Comparison of ENCODE assay signal across 7 mouse cellular contexts in genomic region chr5:21737620-21738019, GRCm38 (mm10). TPM values are rescaled to one million over a fixed set of nuclear protein-coding genes. Genes with fewer than 3 reads are reported as not detected.
DNase-seq lines count a peak whose midpoint lies in the region; ATAC-seq lines count a peak whose summit lies in the region.

No protein-coding gene starts in this region.

- no peaks in the 10 kb centered on the region for H3K9me3 ChIP-seq in megakaryocyte, embryonic 14.5 days
- no peaks in the 10 kb centered on the region for H3K9me3 ChIP-seq in erythroblast, embryonic 14.5 days (ENCODE audit: control insufficient read depth, low read length)
- no peaks in the 10 kb centered on the region for H3K9me3 ChIP-seq in limb, embryonic 13.5 days
- H3K9me3 ChIP-seq in stomach, embryonic 15.5 days, result no peaks in the 10 kb centered on the region

- H3K27ac ChIP-seq in limb, embryonic 13.5 days, result no peak overlapping the region
- H3K27ac ChIP-seq in stomach, embryonic 15.5 days, result no peak overlapping the region

- H3K36me3 ChIP-seq in megakaryocyte, embryonic 14.5 days (replicated peaks; ENCODE audit: low read length), result peaks cover 39% of the 10 kb centered on the region
- H3K36me3 ChIP-seq in erythroblast, embryonic 14.5 days (ENCODE audit: control insufficient read depth), result peaks cover 35% of the 10 kb centered on the region
- peaks cover 40% of the 10 kb centered on the region for H3K36me3 ChIP-seq in limb, embryonic 13.5 days
- H3K36me3 ChIP-seq in stomach, embryonic 15.5 days, result peaks cover 6% of the 10 kb centered on the region

- no peak for DNase-seq in gastrocnemius, postnatal 4 days (ENCODE audit: low spot score in 2 of 2)
- DNase-seq in thymus, postnatal 0 days (ENCODE audit: low spot score), result no peak

- H3K4me1 ChIP-seq in megakaryocyte, embryonic 14.5 days, result peaks cover 30% of the 10 kb centered on the region
- H3K4me1 ChIP-seq in erythroblast, embryonic 14.5 days (ENCODE audit: control insufficient read depth), result peaks cover 22% of the 10 kb centered on the region
- H3K4me1 ChIP-seq in limb, embryonic 13.5 days, result peaks cover 16% of the 10 kb centered on the region
- peaks cover 6% of the 10 kb centered on the region for H3K4me1 ChIP-seq in stomach, embryonic 15.5 days

- H3K27me3 ChIP-seq in megakaryocyte, embryonic 14.5 days (replicated peaks), result no peaks in the 10 kb centered on the region
- no peaks in the 10 kb centered on the region for H3K27me3 ChIP-seq in erythroblast, embryonic 14.5 days (ENCODE audit: control insufficient read depth)
- H3K27me3 ChIP-seq in limb, embryonic 13.5 days, result no peaks in the 10 kb centered on the region
- no peaks in the 10 kb centered on the region for H3K27me3 ChIP-seq in stomach, embryonic 15.5 days (replicated peaks)

- peak overlapping the region; percentile 95 for H3K4me3 ChIP-seq in megakaryocyte, embryonic 14.5 days (replicated peaks)
- peak overlapping the region; percentile 72 for H3K4me3 ChIP-seq in erythroblast, embryonic 14.5 days (replicated peaks)
- H3K4me3 ChIP-seq in limb, embryonic 13.5 days, result peak overlapping the region; percentile 89
- H3K4me3 ChIP-seq in stomach, embryonic 15.5 days (replicated peaks), result peak overlapping the region; percentile 81

- ATAC-seq in megakaryocyte, adult 5-6 weeks (ENCODE audit: poor library complexity, severe bottlenecking), result no peak
- no peak; the same call in 1 of the 2 replicates for ATAC-seq in limb, embryonic 13.5 days (ENCODE audit: low FRiP score, low read depth)
- ATAC-seq in stomach, embryonic 15.5 days (ENCODE audit: insufficient read depth, low FRiP score, low read depth), result no peak

- peak overlapping the region; percentile 94 for H3K4me2 ChIP-seq in limb, embryonic 13.5 days (replicated peaks)
- H3K4me2 ChIP-seq in stomach, embryonic 15.5 days, result peak overlapping the region; percentile 59

- 29% methylated on average over 10 of the region's 10 CpGs for WGBS in limb, embryonic 13.5 days
- 16% methylated on average over 10 of the region's 10 CpGs for WGBS in stomach, embryonic 15.5 days

- peak overlapping the region; percentile 90 for H3K9ac ChIP-seq in limb, embryonic 13.5 days
- peak overlapping the region; percentile 65 for H3K9ac ChIP-seq in stomach, embryonic 15.5 days

RNA-seq across cellular contexts. Expression of gene Pmpcb, which starts 0.7 kb away (rescaled TPM):
- 10.3 and 19.0 TPM in 2 replicates for polyA plus RNA-seq in megakaryocyte, embryonic 14.5 days (2012; ENCODE audit: insufficient read depth, low replicate concordance)
- 57.5 and 62.6 TPM in 2 replicates for total RNA-seq in megakaryocyte, adult 5-6 weeks (2015)
- 64.2 and 65.4 TPM in 2 replicates for total RNA-seq in megakaryocyte, adult 5-6 weeks (2017)
- 1.3 and 1.4 TPM in 2 replicates for polyA plus RNA-seq in erythroblast, embryonic 14.5 days (2012)
- 91.5 and 94.9 TPM in 2 replicates for polyA plus RNA-seq in limb, embryonic 13.5 days (2015; fragmentation: Nextera tagmentation; extraction: Ambion mirVana)
- polyA plus RNA-seq in stomach, embryonic 15.5 days (2015; fragmentation: Nextera tagmentation; extraction: Ambion mirVana), result 75.9 and 78.2 TPM in 2 replicates
- total RNA-seq in gastrocnemius, postnatal 4 days (2021), result 100 to 1,000 TPM; 128 TPM
- polyA plus RNA-seq in thymus, postnatal 0 days (2015; fragmentation: Nextera tagmentation; extraction: Ambion mirVana), result 68.0 and 71.5 TPM in 2 replicates

RNA-seq across cellular contexts. Expression of gene Napepld, which starts 36.4 kb away (rescaled TPM):
- 0.17 and 0.44 TPM in 2 replicates for polyA plus RNA-seq in megakaryocyte, embryonic 14.5 days (2012; ENCODE audit: insufficient read depth, low replicate concordance)
- 1.7 and 2.1 TPM in 2 replicates for total RNA-seq in megakaryocyte, adult 5-6 weeks (2015)
- total RNA-seq in megakaryocyte, adult 5-6 weeks (2017), result 0.62 and 1.2 TPM in 2 replicates
- polyA plus RNA-seq in erythroblast, embryonic 14.5 days (2012), result 0.06 and 0.14 TPM in 2 replicates
- 2.1 and 2.5 TPM in 2 replicates for polyA plus RNA-seq in limb, embryonic 13.5 days (2015; fragmentation: Nextera tagmentation; extraction: Ambion mirVana)
- 2.6 and 3.3 TPM in 2 replicates for polyA plus RNA-seq in stomach, embryonic 15.5 days (2015; fragmentation: Nextera tagmentation; extraction: Ambion mirVana)
- total RNA-seq in gastrocnemius, postnatal 4 days (2021), result 1 to 10 TPM; 4.5 to 4.6 TPM
- polyA plus RNA-seq in thymus, postnatal 0 days (2015; fragmentation: Nextera tagmentation; extraction: Ambion mirVana), result 0.86 and 0.90 TPM in 2 replicates

RNA-seq across cellular contexts. Expression of gene Dnajc2, which starts 47.4 kb away (rescaled TPM):
- polyA plus RNA-seq in megakaryocyte, embryonic 14.5 days (2012; ENCODE audit: insufficient read depth, low replicate concordance), result 26.1 and 38.7 TPM in 2 replicates
- 51.2 and 64.5 TPM in 2 replicates for total RNA-seq in megakaryocyte, adult 5-6 weeks (2015)
- total RNA-seq in megakaryocyte, adult 5-6 weeks (2017), result 80.0 and 85.3 TPM in 2 replicates
- polyA plus RNA-seq in erythroblast, embryonic 14.5 days (2012), result 0.77 and 0.83 TPM in 2 replicates
- 67.5 and 73.5 TPM in 2 replicates for polyA plus RNA-seq in limb, embryonic 13.5 days (2015; fragmentation: Nextera tagmentation; extraction: Ambion mirVana)
- 68.9 and 74.6 TPM in 2 replicates for polyA plus RNA-seq in stomach, embryonic 15.5 days (2015; fragmentation: Nextera tagmentation; extraction: Ambion mirVana)
- 10 to 100 TPM; 23.5 to 24.3 TPM for total RNA-seq in gastrocnemius, postnatal 4 days (2021)
- polyA plus RNA-seq in thymus, postnatal 0 days (2015; fragmentation: Nextera tagmentation; extraction: Ambion mirVana), result 125 and 126 TPM in 2 replicates

RNA-seq across cellular contexts. Expression of gene Psmc2, which starts 47.5 kb away (rescaled TPM):
- 9.0 TPM in 1 of 2 replicates, not detected in the other for polyA plus RNA-seq in megakaryocyte, embryonic 14.5 days (2012; ENCODE audit: insufficient read depth, low replicate concordance)
- total RNA-seq in megakaryocyte, adult 5-6 weeks (2015), result 87.2 and 99.0 TPM in 2 replicates
- total RNA-seq in megakaryocyte, adult 5-6 weeks (2017), result 71.2 and 76.6 TPM in 2 replicates
- 1.0 and 1.5 TPM in 2 replicates for polyA plus RNA-seq in erythroblast, embryonic 14.5 days (2012)
- 192 and 201 TPM in 2 replicates for polyA plus RNA-seq in limb, embryonic 13.5 days (2015; fragmentation: Nextera tagmentation; extraction: Ambion mirVana)
- polyA plus RNA-seq in stomach, embryonic 15.5 days (2015; fragmentation: Nextera tagmentation; extraction: Ambion mirVana), result 154 and 175 TPM in 2 replicates
- 100 to 1,000 TPM; 117 to 134 TPM for total RNA-seq in gastrocnemius, postnatal 4 days (2021)
- polyA plus RNA-seq in thymus, postnatal 0 days (2015; fragmentation: Nextera tagmentation; extraction: Ambion mirVana), result 195 and 204 TPM in 2 replicates

Comparison
In these comparisons a context has a peak if more than half of its experiments do, and no peak if none do; other contexts are left out.
1. RNA of gene Dnajc2, which starts 47.4 kb away (polyA plus RNA-seq): 125 to 126 TPM in thymus, postnatal 0 days, 68.9 to 74.6 TPM in stomach, embryonic 15.5 days, 67.5 to 73.5 TPM in limb, embryonic 13.5 days and 26.1 to 38.7 TPM in megakaryocyte, embryonic 14.5 days; 0.77 to 0.83 TPM in erythroblast, embryonic 14.5 days; every median in the first group is over 10 times any median in the second.
2. Peak in every context shown above with its lines, with median percentiles within 50 percentile points of each other: H3K4me3 ChIP-seq.